In the genomic region with DNA sequence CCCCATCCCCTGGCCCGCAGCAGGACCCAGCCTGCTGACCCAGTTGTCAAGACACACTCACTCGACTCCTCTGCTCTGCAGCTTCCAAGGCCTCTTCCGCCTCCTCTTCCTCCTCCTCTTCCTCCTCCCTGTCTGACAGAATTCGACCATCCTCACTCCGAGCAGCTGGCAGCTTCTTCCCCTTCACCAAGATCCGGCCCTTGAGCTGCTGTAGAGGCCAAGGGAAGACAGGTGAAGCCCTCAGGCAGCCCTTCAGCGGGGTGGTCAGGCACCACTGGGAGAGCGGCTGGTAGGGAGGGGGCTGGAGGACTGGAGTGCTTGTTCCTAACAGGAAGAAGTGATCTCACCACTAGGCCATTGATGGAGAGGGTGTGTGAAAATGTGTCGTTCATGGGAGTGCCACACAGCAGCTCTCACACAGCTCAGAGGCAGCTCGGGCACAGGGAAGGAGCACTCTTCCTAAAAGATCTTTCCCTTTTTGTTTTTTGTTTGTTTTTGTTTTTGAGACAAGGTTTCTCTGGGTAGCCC, we compare ENCODE assay signal across 16 mouse cellular contexts. TPM values are rescaled to one million over a fixed set of nuclear protein-coding genes. Genes with fewer than 3 reads are reported as not detected.
A peak's percentile ranks its signal among the peaks of the same experiment; 100 is the strongest.
DNase-seq lines count a peak whose midpoint lies in the region; ATAC-seq and TF ChIP-seq lines count a peak whose summit lies in the region.
"Had no signal": no experiment of that assay in that cellular context is flagged by ENCODE, and none has a peak within 500 bp of the region (broad histone marks: within the 10 kb centered on the region; RNA-seq: fewer than 3 reads in every experiment).

No protein-coding gene starts in this region.

- H3K4me2 ChIP-seq in heart, embryonic 15.5 days, result peak overlapping the region; percentile 23; the same call in 1 of the 2 replicates
- H3K4me2 ChIP-seq: hindbrain, embryonic 15.5 days had no signal

- 0 out of 2 replicates have a peak, but pooled peaks have one; percentile 10 for ATAC-seq in heart, embryonic 15.5 days (replicated peaks; ENCODE audit: insufficient number of reproducible peaks, insufficient read depth, low FRiP score, low read depth)
- no peak for ATAC-seq in activated CD4-positive, CD25-positive, alpha-beta regulatory T cell, adult 4 months
- ATAC-seq: forebrain, postnatal 0 days; Patski had no signal

- H3K27me3 ChIP-seq in heart, embryonic 15.5 days, result peaks cover under 1% of the 10 kb centered on the region; the same call in 1 of the 2 replicates
- H3K27me3 ChIP-seq: Patski had no signal

- peaks cover 24% of the 10 kb centered on the region for H3K36me3 ChIP-seq in heart, embryonic 15.5 days

- 30% methylated on average over 10 of the region's 10 CpGs for WGBS in heart, embryonic 15.5 days

- intact Hi-C loops in gastrocnemius, adult 2 months (cut with DNase I), result loop anchor here (1.0 kb wide), 1 partner anchor 16 kb away; no protein-coding TSS in a partner anchor

- no peak for TF ChIP-seq CTCF in gastrocnemius, adult 2 months (IDR thresholded peaks at IDR 0.05)
- no peak for TF ChIP-seq CTCF in layer of hippocampus, adult 2 months (conservative IDR thresholded peaks at IDR 0.05)

- H3K9ac ChIP-seq in heart, embryonic 15.5 days, result no peak overlapping the region
- H3K9ac ChIP-seq: forebrain, postnatal 0 days; hindbrain, embryonic 15.5 days had no signal

- peak overlapping the region; percentile 62 for H3K4me3 ChIP-seq in gastrocnemius, adult 2 months
- H3K4me3 ChIP-seq in layer of hippocampus, adult 2 months, result no peak overlapping the region
- H3K4me3 ChIP-seq in heart, embryonic 15.5 days, result 0 out of 2 replicates have a peak overlapping the region, but pooled peaks have one; percentile 17
- H3K4me3 ChIP-seq: hindbrain, embryonic 15.5 days had no signal

- peak overlapping the region; percentile 57 for H3K27ac ChIP-seq in gastrocnemius, adult 2 months
- peak overlapping the region; percentile 3; the same call in 1 of the 2 replicates for H3K27ac ChIP-seq in layer of hippocampus, adult 2 months
- H3K27ac ChIP-seq in heart, embryonic 15.5 days, result no peak overlapping the region
- H3K27ac ChIP-seq: hindbrain, embryonic 15.5 days had no signal

- H3K9me3 ChIP-seq in heart, embryonic 15.5 days (replicated peaks), result no peaks in the 10 kb centered on the region
- H3K9me3 ChIP-seq: hindbrain, embryonic 15.5 days had no signal

- DNase-seq in gastrocnemius, adult 2 months, result peak; percentile 31
- DNase-seq in gastrocnemius, adult 18-20 months (ENCODE audit: low spot score), result no peak
- DNase-seq in layer of hippocampus, adult 2 months (ENCODE audit: low spot score in 2 of 2), result no peak
- DNase-seq in layer of hippocampus, adult 11-12 months (ENCODE audit: low spot score), result no peak
- DNase-seq in lung, postnatal 14 days, result peak; percentile 41
- DNase-seq in cerebellum, postnatal 36 days, result no peak
- DNase-seq: adrenal gland, postnatal 10 days; cerebellum, adult 11 months; forebrain, postnatal 0 days; right cerebral cortex, postnatal 25 days; thymus, postnatal 4 days had no signal

- peaks cover 17% of the 10 kb centered on the region for H3K4me1 ChIP-seq in heart, embryonic 15.5 days (replicated peaks)
- H3K4me1 ChIP-seq: hindbrain, embryonic 15.5 days had no signal

RNA-seq across cellular contexts. Expression of a gene that starts 26.6 kb away (rescaled TPM):
- total RNA-seq in gastrocnemius, adult 2 months (2021), result 1 to 10 TPM; 4.6 to 5.9 TPM
- 1 to 10 TPM; 6.9 to 9.4 TPM for total RNA-seq in gastrocnemius, adult 18-20 months (2021)
- total RNA-seq in layer of hippocampus, adult 2 months (2021), result 10 to 100 TPM in 1 of 2 experiments, 1 to 10 TPM in 1; 9.3 to 10.2 TPM
- 11.0 and 11.8 TPM in 2 replicates for polyA plus RNA-seq in heart, embryonic 15.5 days (2015; fragmentation: Nextera tagmentation; extraction: Ambion mirVana)
- polyA plus RNA-seq in activated CD4-positive, CD25-positive, alpha-beta regulatory T cell, adult 4 months (2017; shearing (Covaris generic)), result under 1 TPM in 1 of 2 experiments, not detected in 1; 0.20 TPM
- total RNA-seq: megakaryocyte-erythroid progenitor cell, adult 5-6 weeks had no signal

RNA-seq across cellular contexts. Expression of a gene that starts 26.6 kb away (rescaled TPM):
- total RNA-seq in gastrocnemius, adult 2 months (2021), result 10 to 100 TPM; 24.2 to 28.6 TPM
- total RNA-seq in gastrocnemius, adult 18-20 months (2021), result 10 to 100 TPM; 36.1 to 38.9 TPM
- 10 to 100 TPM; 87.1 to 91.0 TPM for total RNA-seq in layer of hippocampus, adult 2 months (2021)
- polyA plus RNA-seq in heart, embryonic 15.5 days (2015; fragmentation: Nextera tagmentation; extraction: Ambion mirVana), result 18.5 and 23.7 TPM in 2 replicates
- polyA plus RNA-seq in activated CD4-positive, CD25-positive, alpha-beta regulatory T cell, adult 4 months (2017; shearing (Covaris generic)), result 10 to 100 TPM; 18.4 to 24.0 TPM

RNA-seq across cellular contexts. Expression of a gene that starts 41.2 kb away (rescaled TPM):
- 10 to 100 TPM; 18.6 to 21.8 TPM for total RNA-seq in gastrocnemius, adult 2 months (2021)
- 10 to 100 TPM; 23.3 to 23.6 TPM for total RNA-seq in gastrocnemius, adult 18-20 months (2021)
- total RNA-seq in layer of hippocampus, adult 2 months (2021), result 10 to 100 TPM; 48.5 to 50.8 TPM
- polyA plus RNA-seq in heart, embryonic 15.5 days (2015; fragmentation: Nextera tagmentation; extraction: Ambion mirVana), result 2.6 and 3.0 TPM in 2 replicates
- polyA plus RNA-seq in activated CD4-positive, CD25-positive, alpha-beta regulatory T cell, adult 4 months (2017; shearing (Covaris generic)), result 1 to 10 TPM; 3.4 TPM

RNA-seq across cellular contexts. Expression of a gene that starts 46.7 kb away (rescaled TPM):
- total RNA-seq in gastrocnemius, adult 2 months (2021), result 10 to 100 TPM; 12.4 to 25.8 TPM
- total RNA-seq in gastrocnemius, adult 18-20 months (2021), result 10 to 100 TPM; 15.2 to 20.3 TPM
- 10 to 100 TPM; 77.1 to 80.3 TPM for total RNA-seq in layer of hippocampus, adult 2 months (2021)
- polyA plus RNA-seq in heart, embryonic 15.5 days (2015; fragmentation: Nextera tagmentation; extraction: Ambion mirVana), result 64.8 and 89.4 TPM in 2 replicates
- polyA plus RNA-seq in activated CD4-positive, CD25-positive, alpha-beta regulatory T cell, adult 4 months (2017; shearing (Covaris generic)), result 10 to 100 TPM; 23.5 to 25.6 TPM

RNA-seq across cellular contexts. Expression of a gene that starts 46.9 kb away (rescaled TPM):
- 10 to 100 TPM; 43.8 to 51.9 TPM for total RNA-seq in gastrocnemius, adult 2 months (2021)
- total RNA-seq in gastrocnemius, adult 18-20 months (2021), result 10 to 100 TPM; 48.5 to 48.7 TPM
- 100 to 1,000 TPM; 169 to 173 TPM for total RNA-seq in layer of hippocampus, adult 2 months (2021)
- polyA plus RNA-seq in heart, embryonic 15.5 days (2015; fragmentation: Nextera tagmentation; extraction: Ambion mirVana), result 39.1 and 47.8 TPM in 2 replicates
- polyA plus RNA-seq in activated CD4-positive, CD25-positive, alpha-beta regulatory T cell, adult 4 months (2017; shearing (Covaris generic)), result 10 to 100 TPM; 62.2 to 99.9 TPM

Comparison
In these comparisons a context has a peak if more than half of its experiments do, and no peak if none do; other contexts are left out.
1. DNase-seq: peak in gastrocnemius, adult 2 months (single experiment) and lung, postnatal 14 days (single experiment); none in gastrocnemius, adult 18-20 months (single experiment), layer of hippocampus, adult 2 months (0 of 2), layer of hippocampus, adult 11-12 months (single experiment) and cerebellum, postnatal 36 days (0 of 2).